Mouse (Mus musculus): ENCODE data around the gene Rnf115.
A peak's percentile ranks its signal among the peaks of the same experiment; 100 is the strongest.
"Not testable (repeated sequence)": the region's sequence is repeated elsewhere in the genome, so short reads cannot be mapped to it uniquely, and the experiment has no call there.

Rnf115 gene

GRCm38 (mm10) chr3:96727343-96727827 is at the start of gene Rnf115, which contains the start of gene Polr3c:
TSS of gene Rnf115 (plus strand) at chr3:96727664.
TSS of gene Polr3c (minus strand) at chr3:96727628.
- peak; percentile 97 for DNase-seq

GRCm38 (mm10) chr3:96678456-96678855 is 49.0 kb upstream of the Rnf115 start:
- no peak for DNase-seq

GRCm38 (mm10) chr3:96679159-96679674 is 48.2 kb upstream of the Rnf115 start:
- no peak for DNase-seq

GRCm38 (mm10) chr3:96680269-96680956 is 47.1 kb upstream of the Rnf115 start:
- no peak for DNase-seq

- no peak for DNase-seq
Observed at GRCm38 (mm10) chr3:96683496-96683895, 44.0 kb upstream of the Rnf115 start.

- no peak for DNase-seq
Observed at GRCm38 (mm10) chr3:96684151-96684821, 43.2 kb upstream of the Rnf115 start.

GRCm38 (mm10) chr3:96684822-96685156 is 42.7 kb upstream of the Rnf115 start:
- DNase-seq = no peak

GRCm38 (mm10) chr3:96686057-96686456 is 41.4 kb upstream of the Rnf115 start:
- not testable (repeated sequence) for DNase-seq

GRCm38 (mm10) chr3:96688854-96689253 is 38.6 kb upstream of the Rnf115 start:
- no peak for DNase-seq

- no peak for DNase-seq
Observed at GRCm38 (mm10) chr3:96690298-96690697, 37.2 kb upstream of the Rnf115 start.

GRCm38 (mm10) chr3:96692506-96692905 is 35.0 kb upstream of the Rnf115 start:
- no peak for DNase-seq

- DNase-seq = no peak
Observed at GRCm38 (mm10) chr3:96693579-96693978, 33.9 kb upstream of the Rnf115 start.

GRCm38 (mm10) chr3:96696198-96696765 is 31.2 kb upstream of the Rnf115 start, which contains the start of gene Pias3:
TSS of gene Pias3 (plus strand) at chr3:96696384.
- DNase-seq = peak; percentile 63

- DNase-seq = peak; percentile 84
Observed at GRCm38 (mm10) chr3:96696766-96697732, 30.4 kb upstream of the Rnf115 start.

- DNase-seq = peak; percentile 65
Observed at GRCm38 (mm10) chr3:96698993-96699690, 28.3 kb upstream of the Rnf115 start.

GRCm38 (mm10) chr3:96700376-96700775 is 27.1 kb upstream of the Rnf115 start:
- DNase-seq = no peak

- no peak for DNase-seq
Observed at GRCm38 (mm10) chr3:96701003-96701402, 26.5 kb upstream of the Rnf115 start.

GRCm38 (mm10) chr3:96704778-96705177 is 22.7 kb upstream of the Rnf115 start:
- no peak for DNase-seq

- no peak for DNase-seq
Observed at GRCm38 (mm10) chr3:96706217-96706616, 21.2 kb upstream of the Rnf115 start.

GRCm38 (mm10) chr3:96706984-96707383 is 20.5 kb upstream of the Rnf115 start:
- no peak for DNase-seq

- DNase-seq = peak; percentile 86
Observed at GRCm38 (mm10) chr3:96707903-96708683, 19.4 kb upstream of the Rnf115 start, which contains the start of gene Nudt17. TSS of gene Nudt17 (minus strand) at chr3:96708562.
